ENCODE assay signal across 15 mouse cellular contexts in the genomic region with DNA sequence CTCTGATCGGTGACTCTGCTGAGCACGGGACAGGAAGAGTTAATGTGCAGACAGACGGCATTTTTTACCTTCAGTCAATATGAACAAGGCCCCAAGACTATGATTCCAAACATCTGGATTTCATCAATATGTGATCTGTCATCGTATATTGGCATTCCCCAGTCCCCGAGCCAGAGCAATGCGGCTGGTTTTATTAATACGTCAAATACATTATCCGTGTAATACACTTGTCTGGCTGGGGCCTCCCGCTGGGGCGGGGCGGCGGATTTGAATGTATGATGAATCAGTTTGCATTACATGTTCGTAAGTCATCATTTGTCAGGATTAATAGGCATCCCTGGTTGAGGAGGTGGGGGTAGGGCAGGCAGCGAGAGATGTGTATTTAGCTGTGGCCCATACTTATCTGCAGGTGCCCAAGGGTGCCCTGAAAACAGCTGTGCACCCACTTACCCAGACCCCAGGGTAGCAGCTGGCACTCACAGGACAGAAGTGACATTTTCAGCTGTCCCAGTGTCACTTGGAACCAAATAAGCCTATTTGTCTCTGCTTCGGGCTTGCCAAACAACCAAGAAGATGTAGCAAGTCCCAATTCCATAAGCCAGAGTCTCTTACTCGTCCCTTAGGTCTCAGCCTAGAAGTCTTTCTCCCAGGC.
"Had no signal": no experiment of that assay in that cellular context is flagged by ENCODE, and none has a peak within 500 bp of the region (broad histone marks: within the 10 kb centered on the region; RNA-seq: fewer than 3 reads in every experiment).

No protein-coding gene starts in this region.

- DNase-seq: kidney, adult 11 months; kidney, adult 9 months; kidney, postnatal 4 days; liver, embryonic 13.5 days; liver, postnatal 0 days; lung, postnatal 14 days; right cerebral cortex, adult 18-20 months; right cerebral cortex, postnatal 25 days; thymus, postnatal 4 days had no signal

- H3K9ac ChIP-seq: limb, embryonic 15.5 days; liver, embryonic 13.5 days; liver, postnatal 0 days; lung, embryonic 15.5 days; midbrain, embryonic 15.5 days had no signal

- H3K36me3 ChIP-seq: limb, embryonic 15.5 days; liver, embryonic 13.5 days; lung, embryonic 15.5 days; midbrain, embryonic 15.5 days had no signal

- H3K4me2 ChIP-seq: limb, embryonic 15.5 days; liver, embryonic 13.5 days; lung, embryonic 15.5 days; midbrain, embryonic 15.5 days had no signal

- H3K9me3 ChIP-seq: limb, embryonic 15.5 days; liver, embryonic 13.5 days; lung, embryonic 15.5 days; megakaryocyte, embryonic 14.5 days; midbrain, embryonic 15.5 days had no signal

- ATAC-seq: liver, postnatal 0 days; midbrain, embryonic 15.5 days had no signal

- H3K27ac ChIP-seq: kidney, postnatal 0 days; limb, embryonic 15.5 days; liver, embryonic 13.5 days; lung, embryonic 15.5 days; macrophage; midbrain, embryonic 15.5 days had no signal

- H3K4me3 ChIP-seq: limb, embryonic 15.5 days; liver, embryonic 13.5 days; lung, embryonic 15.5 days; megakaryocyte, embryonic 14.5 days; midbrain, embryonic 15.5 days had no signal
